Mouse (Mus musculus) right cerebral cortex, postnatal 4 days (tissue): ENCODE results near the gene Klrb1c.
"Not testable (repeated sequence)": the region's sequence is repeated elsewhere in the genome, so short reads cannot be mapped to it uniquely, and the experiment has no call there.

Experiments used
- DNase-seq: peaks from one replicate; pipeline ENCODE4 v3.0.0-alpha.2; 2022

The Klrb1c gene

DNA sequence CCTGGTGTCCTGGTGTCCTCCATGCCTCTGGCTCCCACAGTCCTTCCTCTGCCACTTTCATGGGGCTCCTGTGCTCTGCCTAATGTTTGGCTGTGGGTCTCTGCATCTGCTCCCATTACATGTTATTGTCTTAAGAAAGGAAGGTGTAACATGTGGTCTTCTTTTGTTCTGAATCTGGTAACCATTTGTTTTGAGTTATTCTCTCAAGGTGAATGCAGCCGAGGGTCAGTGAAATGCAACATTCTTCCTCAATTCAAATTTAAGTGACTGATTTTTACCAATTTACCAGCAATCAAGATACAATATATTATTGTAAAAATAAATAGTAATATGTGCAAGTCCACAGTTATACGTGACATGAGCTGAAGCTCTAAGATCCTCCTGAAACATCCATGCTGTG lies at the start of gene Klrb1c:
TSS of gene Klrb1c (minus strand) at position 101 of the 400 bp plus-strand sequence.
- DNase-seq, result no peak

DNA sequence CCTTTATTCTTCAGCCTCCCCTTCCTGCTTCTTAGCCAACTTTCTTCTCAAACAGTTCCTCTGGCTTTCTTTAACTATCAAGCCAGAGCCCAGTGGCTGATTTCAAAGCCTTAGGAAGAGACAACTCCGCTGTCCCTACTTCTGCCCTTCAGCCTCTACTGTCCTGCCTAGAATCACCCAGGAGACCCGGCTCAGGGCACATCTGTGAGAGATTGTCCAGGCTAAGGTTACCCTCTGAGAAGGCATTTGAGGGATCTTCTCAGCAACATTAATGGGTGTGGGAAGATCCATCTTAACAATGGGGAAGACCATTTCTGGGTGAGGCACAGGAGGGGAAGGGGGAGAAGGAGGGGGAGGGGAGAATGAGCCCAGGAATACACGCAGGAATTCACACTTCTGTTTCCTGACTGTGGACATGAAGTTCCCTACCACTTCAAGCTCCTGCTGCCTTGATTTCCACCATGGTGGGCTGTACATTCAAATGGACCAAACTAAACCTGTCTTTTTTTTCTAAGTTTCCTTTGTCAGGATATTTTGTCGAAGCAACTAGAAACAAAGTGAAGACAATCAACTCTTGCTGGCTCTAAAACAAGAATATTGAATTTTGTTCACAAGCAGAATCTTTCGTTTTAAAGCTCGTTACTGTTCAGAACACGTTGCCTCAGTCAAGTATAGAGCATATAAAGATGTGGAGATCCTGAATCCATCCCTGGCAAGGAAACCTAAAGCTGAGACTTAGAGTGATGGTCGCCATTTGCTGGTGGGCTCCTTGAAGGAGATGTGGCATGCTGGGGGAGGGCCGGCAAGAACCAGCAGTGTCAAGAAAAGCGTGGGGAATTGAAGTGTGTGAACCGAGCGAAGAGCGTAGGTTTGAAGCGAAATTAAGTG lies 48.7 kb upstream of the Klrb1c start:
- peak; percentile 40 for DNase-seq

DNA sequence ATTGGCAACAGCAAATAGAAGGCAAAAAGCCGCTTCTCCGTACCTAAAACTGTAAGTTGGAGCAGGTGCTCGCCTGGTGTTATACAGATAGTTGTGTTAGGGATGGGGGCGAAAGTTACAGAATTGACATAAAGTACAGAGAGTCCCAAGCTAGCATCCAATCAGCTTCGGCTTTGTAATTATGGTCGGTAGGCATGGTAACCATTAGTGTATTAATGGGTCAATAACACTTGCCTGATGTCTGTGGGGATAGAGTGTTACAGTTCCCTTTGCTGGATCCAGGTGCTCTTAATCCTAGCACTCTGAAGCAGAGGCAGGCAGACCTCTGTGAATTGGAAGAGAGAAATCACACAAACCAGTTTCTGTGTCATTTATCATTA lies 47.9 kb upstream of the Klrb1c start:
- no peak for DNase-seq

DNA sequence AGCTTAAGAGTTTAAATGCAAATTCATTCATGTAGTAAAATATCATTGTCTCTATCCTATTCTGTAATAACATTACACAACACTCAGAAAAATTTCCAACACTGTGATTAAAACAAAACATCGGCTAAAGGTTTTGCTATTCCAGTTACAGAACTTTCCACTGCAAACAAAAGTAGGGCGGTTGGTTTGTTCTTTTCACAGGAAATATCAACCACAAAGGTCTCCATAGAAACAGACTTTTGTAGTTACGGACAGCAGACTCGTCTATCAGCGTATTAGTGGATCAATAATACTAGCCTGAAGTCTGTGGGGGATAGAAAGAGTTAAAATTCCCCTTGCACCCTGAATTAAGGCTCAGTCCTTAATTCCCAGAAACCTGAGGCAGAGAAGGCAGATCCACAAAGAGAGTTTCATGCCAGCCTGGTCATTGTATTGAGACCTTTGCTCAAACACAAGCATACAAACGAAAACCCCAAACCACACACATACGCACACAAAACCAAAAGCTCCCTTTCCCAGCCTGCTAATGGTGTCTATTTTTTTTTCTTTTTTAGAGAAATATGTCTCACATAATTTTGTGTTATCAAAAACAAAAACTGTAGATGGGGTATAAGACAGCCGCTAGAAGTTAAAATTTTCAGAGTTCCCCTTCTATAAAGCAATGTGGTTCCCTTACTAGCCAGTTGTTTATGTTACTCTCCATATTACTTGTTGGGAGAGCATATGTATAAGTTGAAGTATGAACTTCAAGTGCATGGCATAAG lies 47.4 kb upstream of the Klrb1c start:
- no peak for DNase-seq

DNA sequence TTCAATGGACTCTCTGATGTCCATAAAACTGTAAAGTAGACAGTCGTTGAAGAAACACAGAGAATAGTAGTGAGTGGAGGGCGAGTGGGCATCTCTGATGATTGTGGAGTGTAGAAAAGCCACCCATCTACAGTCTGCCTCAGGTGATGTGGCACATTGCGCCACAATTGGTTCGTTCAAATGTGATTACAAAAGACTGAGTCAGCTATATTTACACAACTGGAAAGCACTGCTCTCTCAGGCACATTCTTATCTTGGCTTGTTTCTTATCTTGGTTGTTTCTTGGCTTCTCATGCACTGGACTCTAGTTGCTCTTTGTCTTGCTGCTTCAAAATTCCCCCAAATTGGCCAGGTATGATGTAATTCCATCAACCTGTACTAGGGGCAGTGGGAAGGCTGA lies 46.6 kb upstream of the Klrb1c start:
- no peak for DNase-seq

DNA sequence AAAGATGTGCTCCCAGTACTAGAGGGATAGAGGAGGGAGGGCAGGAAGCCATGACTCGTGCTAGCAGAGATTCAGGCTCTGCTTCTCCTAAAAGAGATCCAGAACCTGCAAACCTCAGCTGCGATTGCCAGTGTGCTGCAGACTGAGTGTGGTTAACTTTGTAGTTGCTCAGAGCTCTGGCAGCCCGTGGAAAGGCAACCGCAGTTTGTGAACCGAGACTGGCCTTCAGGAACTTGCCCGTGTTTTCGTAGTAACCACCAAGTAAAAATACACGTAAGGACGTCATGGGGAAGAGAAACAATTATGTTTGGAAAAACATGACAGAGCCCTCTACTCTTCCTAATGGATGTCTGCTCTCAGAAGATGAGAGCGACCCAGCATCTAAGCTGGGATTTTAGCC lies 44.0 kb upstream of the Klrb1c start:
- no peak for DNase-seq

DNA sequence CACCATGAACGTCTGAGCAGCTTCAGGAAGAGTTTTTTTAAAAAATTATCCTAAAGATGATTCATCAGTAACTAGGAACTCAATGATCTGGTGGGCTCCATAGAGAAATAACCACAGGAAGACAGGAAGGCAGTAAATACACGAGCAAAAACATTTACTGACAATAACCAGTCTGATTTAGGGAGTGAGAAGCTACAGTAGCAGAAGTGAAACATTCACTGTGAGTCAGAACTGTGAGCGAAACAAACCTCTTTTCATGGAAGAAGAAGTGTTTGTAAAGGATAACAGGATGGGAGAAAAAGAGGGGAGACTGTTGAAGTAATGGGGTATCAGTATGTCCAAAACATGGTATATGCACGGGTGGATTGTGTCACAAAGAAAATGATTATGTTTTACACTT lies 40.8 kb upstream of the Klrb1c start:
- DNase-seq, result no peak

DNA sequence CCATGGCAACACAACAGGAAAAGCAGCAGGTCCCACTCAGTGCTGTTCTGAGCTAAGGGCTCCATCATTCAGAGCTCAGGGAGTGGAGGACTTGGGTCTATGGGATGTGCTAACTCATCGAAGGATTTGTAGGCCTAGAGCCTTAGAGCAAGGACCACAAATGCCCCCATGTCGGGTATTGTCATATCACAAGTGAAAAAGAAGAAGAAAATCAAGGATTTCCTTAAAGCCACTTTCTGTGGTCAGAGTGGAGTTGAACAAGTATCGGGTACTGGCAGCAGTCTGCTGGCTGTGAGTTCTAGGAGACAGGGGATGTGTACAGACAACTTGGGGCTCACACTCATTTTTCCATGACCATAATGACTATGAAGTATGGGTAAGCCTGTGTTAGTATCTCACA lies 37.8 kb upstream of the Klrb1c start:
- no peak for DNase-seq

DNA sequence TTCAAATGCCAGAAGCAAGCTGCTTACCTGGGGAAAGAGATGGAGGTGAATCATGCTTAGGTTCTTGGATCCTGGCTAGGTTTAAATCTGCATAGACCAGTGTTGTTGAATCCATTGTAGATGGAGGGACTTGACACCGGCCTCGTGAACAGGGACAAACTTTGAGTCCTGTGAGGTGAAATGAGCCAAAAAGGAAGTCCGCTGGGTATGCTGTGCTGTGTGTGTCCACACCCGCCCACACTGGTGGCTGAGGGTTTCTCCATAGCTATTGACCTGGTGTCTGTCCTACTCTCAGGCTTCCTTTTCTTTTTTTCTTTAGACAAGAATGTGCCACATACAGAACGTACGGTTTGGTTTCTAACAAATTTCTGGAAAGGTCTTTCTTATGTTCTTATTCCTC lies 37.1 kb upstream of the Klrb1c start, which contains the start of the genes Gm44511 and Klrb1b:
TSS of gene Gm44511 (minus strand) at position 184 of the 400 bp plus-strand sequence.
TSS of gene Klrb1b (minus strand) at position 200 of the 400 bp plus-strand sequence.
- no peak for DNase-seq

DNA sequence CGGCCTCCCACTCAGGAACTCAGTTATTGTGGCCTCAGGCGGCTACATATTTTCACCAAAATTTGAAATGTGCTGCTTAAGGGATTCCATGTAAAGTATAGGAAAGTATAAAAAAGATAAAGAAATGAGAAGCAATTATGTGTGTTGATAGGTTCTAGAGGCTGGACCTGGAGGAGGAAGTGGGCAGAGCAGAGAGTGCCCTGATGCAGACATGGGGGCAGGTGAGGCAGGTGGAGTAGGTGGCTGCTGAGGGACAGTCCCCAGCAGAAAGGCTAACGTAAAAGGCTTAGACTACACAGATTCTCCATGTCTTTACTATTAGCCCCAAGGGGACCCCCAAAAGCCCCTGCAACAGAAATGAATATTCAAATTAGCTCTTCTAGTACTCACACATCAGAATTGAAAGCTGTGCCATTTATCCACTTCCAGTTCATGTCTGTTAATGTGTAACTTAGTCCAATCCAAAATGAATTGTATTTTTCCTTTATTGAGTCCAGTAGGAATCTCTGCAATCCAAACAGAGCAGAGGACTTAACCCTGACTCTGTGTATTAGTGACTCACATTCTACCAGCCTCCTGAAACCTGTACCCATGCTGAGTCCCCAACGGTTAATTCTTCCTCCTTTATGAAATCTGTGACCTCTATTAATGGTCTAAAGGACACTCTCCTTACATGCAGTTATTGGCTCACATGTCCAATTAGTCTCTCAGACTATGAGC lies 29.2 kb upstream of the Klrb1c start:
- DNase-seq, result no peak

DNA sequence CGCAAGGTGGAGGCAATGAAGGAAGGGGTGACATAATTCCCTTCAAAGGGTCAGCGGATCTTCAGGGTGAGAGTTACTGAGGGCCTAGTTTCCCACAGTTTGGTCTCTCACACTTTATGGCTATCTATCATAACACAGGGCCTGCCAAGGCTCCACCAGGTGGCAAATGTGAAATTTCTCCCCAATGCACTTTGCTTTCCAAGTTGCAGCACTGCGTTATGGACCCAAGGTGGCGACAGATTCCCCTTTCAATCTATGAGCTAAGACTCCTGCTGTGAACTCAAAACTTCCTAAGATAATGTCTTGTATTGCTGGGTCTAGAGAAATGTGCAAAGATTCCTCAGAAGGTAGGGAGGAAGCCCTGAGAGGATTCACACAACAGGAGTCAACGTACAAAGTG lies 19.5 kb upstream of the Klrb1c start:
- no peak for DNase-seq

DNA sequence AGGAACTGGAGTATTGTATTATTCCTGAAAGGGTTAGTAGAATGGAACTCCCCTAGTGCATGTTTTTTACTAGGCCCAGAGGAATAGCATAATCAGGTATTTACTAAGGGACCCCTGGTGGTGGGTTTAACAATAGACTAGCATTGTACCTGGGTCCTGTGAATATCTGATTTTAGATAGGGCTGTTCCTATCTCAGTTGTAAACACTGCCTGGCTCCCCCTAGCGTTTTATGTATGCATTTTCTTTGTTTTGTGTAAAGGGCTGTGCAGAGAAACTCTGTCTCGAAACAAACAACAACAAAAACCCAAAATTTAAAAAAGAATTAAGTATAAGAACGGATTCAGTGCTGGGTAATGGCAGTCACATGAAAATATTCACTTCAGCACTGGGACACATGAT lies 18.0 kb upstream of the Klrb1c start:
- DNase-seq, result no peak

DNA sequence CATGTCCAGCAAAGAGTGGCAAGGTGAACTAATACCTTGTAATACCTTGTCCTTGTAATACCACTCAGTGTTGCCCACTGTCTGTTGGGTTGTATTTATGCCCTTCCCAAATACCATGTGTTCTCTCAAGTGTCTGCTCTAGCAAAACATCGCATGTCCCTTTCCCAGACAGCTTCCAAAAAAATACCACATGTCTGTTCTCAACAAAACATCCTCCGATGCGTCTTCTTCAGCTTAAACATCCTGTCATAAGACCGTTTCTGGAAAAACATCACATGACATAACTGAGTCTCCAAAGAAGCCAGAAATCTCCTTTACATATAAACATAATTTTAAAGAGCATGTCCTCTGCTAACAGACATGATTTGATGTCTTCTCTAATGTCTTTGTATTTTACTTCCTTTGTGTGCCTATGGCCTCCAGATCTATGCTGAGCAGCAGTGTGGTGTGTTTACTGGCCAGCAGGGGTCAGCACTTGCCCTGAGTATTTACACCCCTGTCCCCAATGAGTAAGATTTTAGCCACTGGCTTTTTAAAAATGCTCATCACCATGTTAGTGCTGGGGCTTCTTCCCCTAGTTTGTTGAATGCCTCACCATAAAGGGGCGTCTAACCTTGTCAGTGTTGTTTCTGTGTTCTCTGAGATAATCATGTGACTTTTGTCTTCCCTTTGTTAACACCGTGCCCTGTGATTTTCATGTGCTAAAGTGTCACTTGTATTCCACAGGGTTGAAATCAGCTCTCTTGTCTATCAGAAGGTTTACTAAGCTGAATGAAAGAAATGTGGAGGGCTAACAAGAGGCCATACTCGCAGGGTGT lies 16.0 kb upstream of the Klrb1c start:
- DNase-seq, result peak; percentile 68

DNA sequence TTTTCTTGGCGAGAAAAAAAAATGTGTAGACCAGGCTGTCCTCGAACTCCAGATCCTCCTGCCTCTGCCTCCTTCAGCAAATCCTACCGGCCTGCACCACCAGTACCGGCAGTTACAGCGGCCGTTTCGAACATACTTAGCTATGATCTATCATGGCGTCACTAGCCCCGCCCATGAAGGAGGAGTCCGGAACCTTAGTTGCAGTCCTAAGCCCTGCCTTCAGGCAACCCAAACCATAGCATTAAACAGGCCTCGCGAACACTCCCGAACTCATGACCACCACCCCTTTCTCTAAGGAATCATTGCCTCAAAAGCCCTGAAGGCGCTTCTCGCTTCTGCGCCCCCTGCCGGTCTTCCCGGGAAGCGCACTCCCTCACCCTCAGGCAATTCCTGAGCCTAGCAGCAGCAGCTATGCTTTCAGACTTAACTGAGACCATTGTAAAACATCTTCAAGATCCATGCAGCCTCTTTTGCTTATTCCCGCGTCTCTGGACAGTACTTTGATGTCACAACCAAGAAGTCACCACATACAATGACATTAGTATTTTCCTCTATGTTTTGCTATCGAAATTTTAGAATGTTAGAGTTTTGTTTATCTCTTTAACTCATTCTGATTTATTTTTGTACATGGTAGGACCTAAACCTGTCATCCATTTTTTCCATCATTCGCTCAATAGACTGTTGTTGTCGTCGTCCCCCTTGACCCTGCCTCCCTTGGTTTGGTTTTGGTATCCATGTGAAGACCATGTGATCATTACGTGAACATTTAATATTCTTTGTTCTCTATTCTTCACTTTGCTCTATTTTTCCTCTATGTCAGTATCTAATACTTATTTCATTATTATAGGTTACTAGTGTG lies 14.2 kb upstream of the Klrb1c start:
- peak; percentile 99 for DNase-seq

DNA sequence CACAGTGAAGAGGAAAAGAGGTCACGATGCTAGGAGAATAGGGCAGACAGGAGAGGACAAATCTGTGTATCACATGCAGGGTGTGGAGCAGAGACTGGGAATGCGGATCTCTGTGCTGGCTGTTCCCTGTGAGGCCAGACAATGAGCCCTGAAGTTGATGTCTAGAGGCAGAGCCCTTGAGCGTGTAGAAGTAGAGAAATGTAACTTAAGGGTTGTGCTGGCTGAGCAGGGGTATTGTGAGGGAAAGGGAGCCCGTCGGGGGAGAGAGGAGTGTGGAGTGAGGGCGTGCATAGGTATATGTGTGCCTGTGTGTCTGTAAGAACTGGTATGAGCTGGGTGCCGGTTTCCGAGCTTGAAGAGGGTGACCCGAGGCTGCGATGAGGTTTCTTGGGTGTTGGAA lies 13.5 kb upstream of the Klrb1c start:
- DNase-seq, result peak; percentile 41

DNA sequence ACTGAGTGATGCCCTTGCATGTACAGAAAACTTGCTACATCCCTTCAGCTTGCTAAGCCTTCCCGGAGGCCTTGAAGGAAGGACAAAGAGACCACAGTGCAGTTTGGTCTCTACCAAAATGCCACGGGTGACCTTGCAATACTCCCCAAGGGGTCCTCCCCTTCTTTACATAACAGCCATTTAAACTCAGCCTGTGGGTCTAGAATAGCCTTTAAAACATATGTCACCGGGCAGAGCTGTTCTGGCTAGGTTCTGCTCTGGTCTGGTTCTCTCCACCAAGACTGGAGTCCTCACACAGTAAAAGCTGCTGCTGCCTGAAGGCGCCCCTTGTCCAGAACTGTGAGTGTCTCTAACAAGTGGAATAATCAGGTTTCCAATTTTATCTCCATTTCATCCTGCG lies 11.7 kb upstream of the Klrb1c start:
- DNase-seq, result not testable (repeated sequence)

DNA sequence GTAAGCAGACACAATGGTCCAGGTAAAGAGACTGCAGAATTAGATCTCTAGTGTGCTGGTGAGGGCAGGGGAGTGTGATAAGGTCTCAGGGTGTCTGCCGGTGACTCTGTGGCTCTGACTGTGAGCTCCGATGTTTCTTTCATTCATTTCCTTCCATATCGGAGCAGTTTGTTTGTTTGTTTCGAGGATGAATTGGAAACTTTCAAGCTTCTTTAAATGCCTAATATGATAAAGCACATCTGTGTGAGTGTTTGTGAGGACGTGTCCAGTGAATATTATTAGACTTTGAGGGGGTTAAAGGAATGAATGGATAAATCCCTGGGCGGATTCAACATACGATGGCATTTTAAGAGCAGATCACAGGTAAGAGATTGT lies 10.9 kb upstream of the Klrb1c start:
- no peak for DNase-seq

DNA sequence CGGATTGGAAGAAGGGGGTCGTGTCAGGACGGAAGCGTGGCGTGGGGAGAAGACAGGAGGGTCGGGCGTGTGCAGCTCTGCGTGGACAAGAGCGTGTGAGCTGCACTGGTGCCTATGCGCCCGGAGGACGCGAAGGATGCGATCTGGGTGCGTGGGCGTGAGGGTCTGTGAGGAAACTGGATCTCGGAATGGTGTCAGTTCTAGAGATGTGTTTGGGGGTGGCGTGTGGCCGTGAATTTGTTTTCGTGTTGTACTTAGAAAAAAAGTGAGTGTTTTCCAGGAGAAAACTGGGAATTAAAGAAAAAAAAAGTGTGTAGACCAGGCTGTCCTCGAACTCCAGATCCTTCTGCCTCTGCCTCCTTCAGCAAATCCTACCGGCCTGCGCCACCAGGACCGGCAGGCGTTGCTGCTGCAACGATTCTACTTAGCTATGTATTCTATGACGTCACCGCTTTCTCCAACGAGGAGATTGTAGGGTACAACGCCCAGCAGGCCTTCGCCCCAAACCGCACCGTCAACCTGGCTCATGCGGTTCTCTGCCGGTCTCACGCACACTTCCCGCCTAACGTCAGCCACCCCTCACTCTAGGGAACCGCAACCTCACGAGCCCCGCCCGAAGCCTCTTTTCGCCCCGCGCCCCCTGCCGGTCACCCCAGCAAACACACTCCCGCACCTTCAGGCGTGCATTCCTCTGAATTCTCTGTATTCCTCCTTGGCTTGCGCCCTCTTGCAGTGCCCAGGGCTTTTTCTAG lies 10.3 kb upstream of the Klrb1c start:
- DNase-seq, result peak; percentile 81

DNA sequence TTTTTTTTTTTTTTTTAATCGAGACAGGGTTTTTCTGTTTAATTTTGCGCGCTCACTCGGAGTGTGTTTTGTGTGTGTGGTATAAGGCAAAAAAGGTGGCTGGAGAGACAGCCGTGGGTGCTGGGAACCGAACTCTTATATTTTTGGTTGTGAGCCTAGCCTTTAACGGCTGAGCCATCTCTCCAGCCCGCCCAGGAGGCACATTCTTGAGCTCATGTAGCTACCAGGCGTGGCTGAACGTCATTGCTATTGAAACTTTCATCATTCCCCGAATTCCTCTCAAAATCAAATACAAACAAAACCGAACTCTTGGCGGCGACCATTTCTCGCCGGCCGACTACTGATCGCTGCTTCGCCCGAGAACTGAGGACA lies 9.7 kb upstream of the Klrb1c start:
- DNase-seq, result peak; percentile 74

DNA sequence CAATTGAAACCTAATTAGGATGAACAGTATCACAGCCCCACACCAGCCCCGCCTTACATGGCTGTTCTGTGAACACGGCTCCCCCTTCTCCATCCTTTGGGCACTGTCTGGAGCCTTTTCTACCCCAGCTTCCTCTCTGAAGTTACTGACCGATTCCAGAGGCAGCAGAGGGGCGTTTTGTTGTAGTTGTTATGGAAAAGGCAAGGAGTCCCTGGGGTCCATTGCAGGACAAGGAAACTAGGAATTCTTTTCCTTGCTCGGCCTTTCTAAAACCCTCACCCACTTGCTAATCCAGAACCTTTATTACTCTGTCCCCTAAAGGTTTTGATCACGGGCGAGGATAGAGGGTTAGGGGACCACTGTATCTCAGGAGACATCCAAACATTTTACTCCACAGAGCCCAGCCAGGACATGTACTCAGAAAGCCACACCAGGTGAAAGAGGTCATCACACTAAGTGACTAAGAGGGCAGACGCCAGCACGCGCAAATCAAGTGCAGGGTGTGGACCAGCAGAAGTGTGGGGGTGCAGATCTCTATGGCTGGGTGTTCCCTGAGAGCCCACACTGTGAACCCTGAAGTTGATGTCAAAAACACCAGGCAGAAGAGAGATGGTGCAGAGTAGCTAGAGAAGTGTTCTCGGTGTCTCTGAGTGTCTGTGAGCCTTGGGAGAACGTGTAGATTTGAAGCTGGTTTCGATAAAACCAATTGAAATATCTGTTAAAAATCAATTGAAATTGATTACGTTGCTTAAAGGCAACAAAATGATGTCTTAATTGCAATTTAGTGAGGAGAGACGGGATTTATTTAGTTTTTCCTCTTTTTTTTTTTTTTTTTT lies 9.1 kb upstream of the Klrb1c start:
- DNase-seq, result no peak
